Mouse (Mus musculus): ENCODE results near the gene Rnf215. TPM values are rescaled to one million over a fixed set of nuclear protein-coding genes. Genes with fewer than 3 reads are reported as not detected.

Rnf215 gene
- polyA plus RNA-seq, 1 experiment from 2014 or later, result 49.7 TPM

DNA sequence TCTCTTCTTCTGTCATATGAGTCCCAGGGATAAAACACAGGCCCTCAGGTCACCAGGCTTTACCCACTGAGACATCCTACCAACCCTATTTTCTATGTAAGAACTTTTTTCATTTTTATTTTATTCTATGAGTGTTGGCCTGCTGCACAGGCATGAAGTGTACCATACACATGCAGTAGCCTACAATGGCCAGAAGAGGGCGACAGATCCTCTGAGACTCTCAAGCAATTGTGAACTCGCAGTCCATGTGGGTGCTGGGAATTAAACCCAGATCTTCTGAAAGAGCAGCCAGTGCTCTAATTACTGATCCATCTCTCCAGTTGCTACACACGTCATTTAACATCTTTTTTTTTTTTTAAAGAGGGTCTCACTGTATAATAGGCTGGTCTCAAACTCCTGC is 1.6 kb upstream of the Rnf215 start:
- ATAC-seq (replicated peaks), result no peak
- Histone ChIP-seq H3K9ac (replicated peaks) (no peak overlapping the region), H3K4me1 (peaks cover 27% of the 10 kb centered on the region), H3K36me3 (peaks cover 4% of the 10 kb centered on the region; the same call in 1 of the 2 replicates), H3K27me3 (no peaks in the 10 kb centered on the region), H3K4me3 (no peak overlapping the region), H3K27ac (replicated peaks) (no peak overlapping the region), H3K4me2 (replicated peaks) (no peak overlapping the region), H3K9me3 (no peaks in the 10 kb centered on the region)
- 60% methylated on average over 3 of the region's 3 CpGs for WGBS

DNA sequence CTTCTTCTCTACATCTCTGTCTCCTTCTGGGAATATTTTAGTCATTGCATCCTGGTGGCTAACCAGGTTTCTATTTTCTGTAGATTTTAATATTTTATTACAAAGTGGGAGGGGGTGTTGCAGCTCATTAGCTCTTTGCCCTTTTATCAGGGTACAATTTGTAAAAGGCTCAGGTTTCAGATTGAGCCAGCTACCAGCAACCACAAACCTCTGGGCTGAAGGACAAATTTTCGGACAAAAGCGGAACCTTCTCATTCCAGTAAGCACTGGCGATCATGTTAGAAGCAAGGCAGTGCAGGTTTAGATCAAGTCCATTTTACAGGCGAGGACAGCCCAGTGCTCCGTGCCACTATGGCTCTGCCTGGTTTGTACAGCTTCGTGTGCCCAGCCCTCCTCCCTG is 602 bp upstream of the Rnf215 start:
- Histone ChIP-seq H3K27me3 (no peaks in the 10 kb centered on the region), H3K9me3 (no peaks in the 10 kb centered on the region), H3K4me2 (replicated peaks) (0 out of 2 replicates have a peak overlapping the region, but pooled peaks have one; percentile 18), H3K36me3 (peaks cover 7% of the 10 kb centered on the region; the same call in 1 of the 2 replicates), H3K4me1 (peaks cover 27% of the 10 kb centered on the region), H3K9ac (replicated peaks) (0 out of 2 replicates have a peak overlapping the region, but pooled peaks have one; percentile 99), H3K4me3 (peak overlapping the region; percentile 96; the same call in 1 of the 2 replicates), H3K27ac (replicated peaks) (no peak overlapping the region)
- ATAC-seq (replicated peaks), result no peak
- 59% methylated on average over 6 of the region's 6 CpGs for WGBS

DNA sequence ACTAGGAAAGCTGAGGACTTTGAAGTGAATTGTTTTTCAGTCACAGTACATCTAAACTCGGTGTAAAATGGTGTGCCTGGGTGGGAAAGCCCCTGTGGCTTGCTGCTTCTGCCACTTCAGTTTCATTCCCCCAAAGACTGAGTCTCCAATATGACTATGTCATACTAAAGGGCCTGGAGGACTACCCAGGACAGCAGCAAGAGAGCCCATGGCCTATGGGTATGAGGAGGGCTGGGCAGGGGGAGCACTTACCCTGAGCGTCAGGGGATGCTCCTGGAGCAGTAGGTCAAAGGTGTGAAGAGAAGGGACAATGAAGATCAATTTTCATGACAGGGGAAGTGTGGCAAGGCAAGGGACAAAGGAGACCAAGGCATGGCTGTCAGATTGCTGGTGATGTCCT is 4.0 kb downstream of the Rnf215 start:
- peaks cover 44% of the 10 kb centered on the region for H3K36me3 ChIP-seq
- H3K4me3 ChIP-seq, result no peak overlapping the region
- H3K4me2 ChIP-seq (replicated peaks), result no peak overlapping the region
- WGBS, result 86% methylated on average over 2 of the region's 2 CpGs
- H3K27me3 ChIP-seq, result no peaks in the 10 kb centered on the region
- no peak overlapping the region for H3K27ac ChIP-seq (replicated peaks)
- H3K9me3 ChIP-seq, result no peaks in the 10 kb centered on the region
- no peak overlapping the region for H3K9ac ChIP-seq (replicated peaks)
- ATAC-seq (replicated peaks), result no peak
- H3K4me1 ChIP-seq, result peaks cover 27% of the 10 kb centered on the region

DNA sequence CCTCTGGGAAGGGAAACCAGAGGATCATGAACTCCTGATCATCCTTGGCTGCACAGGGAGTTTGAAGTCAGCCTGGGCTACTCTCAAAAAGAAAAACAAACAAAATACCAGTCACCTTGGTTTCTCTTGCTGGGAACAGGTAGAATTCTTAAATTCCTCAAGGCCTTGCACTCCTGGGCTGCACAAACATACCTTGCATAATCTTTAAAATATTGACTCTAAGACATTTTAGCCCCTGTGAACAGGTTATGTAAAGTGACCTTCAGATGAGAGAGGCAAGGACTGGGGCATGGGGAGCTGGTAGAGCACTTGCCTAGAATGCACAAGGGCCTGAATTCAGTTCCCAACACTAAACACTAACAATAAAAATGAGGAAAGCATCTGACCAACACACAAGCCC is 6.5 kb downstream of the Rnf215 start:
- no peak for ATAC-seq (replicated peaks)
- H3K9ac ChIP-seq (replicated peaks), result no peak overlapping the region
- no peak overlapping the region for H3K4me3 ChIP-seq
- no peak overlapping the region for H3K27ac ChIP-seq (replicated peaks)
- peaks cover 44% of the 10 kb centered on the region for H3K36me3 ChIP-seq
- H3K27me3 ChIP-seq, result no peaks in the 10 kb centered on the region
- H3K9me3 ChIP-seq, result no peaks in the 10 kb centered on the region
- peaks cover 14% of the 10 kb centered on the region for H3K4me1 ChIP-seq
- H3K4me2 ChIP-seq (replicated peaks), result no peak overlapping the region

DNA sequence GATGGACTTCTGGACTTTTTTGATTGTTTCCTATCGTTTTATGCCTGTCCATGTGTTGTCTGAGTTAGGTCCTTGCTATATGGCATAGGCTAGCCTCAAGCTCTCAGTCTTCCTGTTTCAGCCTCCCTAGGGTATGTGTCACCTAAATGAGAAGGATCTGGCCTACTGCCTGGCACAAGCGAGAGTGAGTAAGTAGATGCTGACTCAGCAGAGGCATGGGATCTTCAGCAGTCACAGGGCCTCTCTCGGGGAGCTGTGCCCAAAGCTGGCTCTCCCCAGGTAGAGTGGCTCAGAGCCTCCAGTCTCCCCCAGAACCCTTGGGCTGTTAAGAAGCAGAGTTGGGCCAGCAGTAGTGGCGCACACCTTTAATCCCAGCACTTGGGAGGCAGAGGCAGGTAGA is 7.3 kb downstream of the Rnf215 start:
- no peak overlapping the region for H3K9ac ChIP-seq (replicated peaks)
- H3K36me3 ChIP-seq, result peaks cover 44% of the 10 kb centered on the region
- no peak overlapping the region for H3K4me2 ChIP-seq (replicated peaks)
- H3K4me1 ChIP-seq, result peaks cover 5% of the 10 kb centered on the region
- no peaks in the 10 kb centered on the region for H3K27me3 ChIP-seq
- no peak overlapping the region for H3K27ac ChIP-seq (replicated peaks)
- no peak overlapping the region for H3K4me3 ChIP-seq
- H3K9me3 ChIP-seq, result no peaks in the 10 kb centered on the region
- ATAC-seq (replicated peaks), result no peak
- WGBS, result 88% methylated on average over 4 of the region's 4 CpGs

DNA sequence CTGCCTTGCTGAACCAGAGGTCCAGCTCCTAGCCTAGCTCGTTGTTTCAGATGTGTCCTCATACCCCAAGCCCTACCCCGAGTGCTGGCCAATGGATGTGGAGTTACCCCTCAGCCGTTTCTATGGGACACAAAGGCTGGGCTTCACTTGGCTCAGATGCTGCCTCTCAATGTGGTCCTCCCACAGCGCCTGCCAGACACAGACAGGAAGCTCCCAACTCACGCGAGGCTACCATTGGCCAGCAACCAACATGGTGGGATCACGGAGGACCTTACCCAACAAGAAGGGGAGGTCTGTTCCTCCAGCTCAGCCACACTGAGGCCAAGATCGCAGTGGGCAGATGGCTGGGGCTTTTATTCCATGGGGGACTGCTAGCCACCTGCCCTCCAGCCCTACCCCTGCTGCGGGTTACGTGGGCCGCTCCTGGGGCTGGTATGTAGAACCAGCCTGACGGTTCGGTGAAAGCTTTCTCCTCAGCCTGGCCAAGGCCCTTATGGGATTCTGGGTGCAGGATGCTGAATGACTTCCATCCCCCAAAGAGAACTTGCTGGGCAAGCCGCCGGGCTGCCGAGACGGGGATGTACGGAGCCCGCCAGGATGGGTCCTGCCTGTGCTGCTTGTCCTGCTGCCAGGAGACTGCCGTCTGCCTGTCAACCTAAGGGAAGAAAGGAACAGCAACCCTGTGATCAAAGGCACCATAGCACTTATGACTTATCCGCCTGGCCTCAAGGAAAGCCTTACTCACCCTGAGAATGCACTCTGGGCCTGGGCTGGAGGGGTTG is 8.5 kb downstream of the Rnf215 start:
- H3K27ac ChIP-seq (replicated peaks), result no peak overlapping the region

DNA sequence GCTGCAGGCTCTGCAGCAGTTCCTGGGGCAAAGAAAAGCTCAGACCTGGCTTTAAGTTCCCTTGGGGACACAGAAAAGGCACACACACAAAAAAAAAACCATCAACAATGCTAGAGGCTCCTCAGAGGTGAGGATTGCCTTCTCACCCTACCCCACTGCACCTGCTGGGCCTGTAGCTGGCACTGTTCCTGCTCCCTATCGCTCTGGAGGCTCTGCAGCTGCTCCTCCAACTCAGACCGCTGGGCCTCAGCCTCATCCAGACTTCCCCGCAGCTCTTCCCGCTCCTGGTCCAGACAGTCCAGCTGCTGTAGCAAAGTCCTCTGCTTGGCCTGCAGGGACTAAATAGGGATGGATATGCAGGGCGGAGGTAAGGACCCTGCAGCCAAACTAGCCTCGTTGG is 11.4 kb downstream of the Rnf215 start:
- H3K9me3 ChIP-seq, result no peaks in the 10 kb centered on the region
- no peaks in the 10 kb centered on the region for H3K27me3 ChIP-seq
- ATAC-seq (replicated peaks), result no peak
- 76% methylated on average over 6 of the region's 6 CpGs for WGBS
- peaks cover 20% of the 10 kb centered on the region for H3K36me3 ChIP-seq
- no peak overlapping the region for H3K4me2 ChIP-seq (replicated peaks)
- H3K27ac ChIP-seq (replicated peaks), result no peak overlapping the region
- H3K4me1 ChIP-seq, result no peaks in the 10 kb centered on the region
- H3K9ac ChIP-seq (replicated peaks), result no peak overlapping the region
- H3K4me3 ChIP-seq, result no peak overlapping the region

More for the DNA sequence above, 8.5 kb downstream of the Rnf215 start:
- peak; percentile 35; the same call in 1 of the 2 replicates for ATAC-seq (replicated peaks)
- no peak overlapping the region for H3K9ac ChIP-seq (replicated peaks)
- peaks cover 40% of the 10 kb centered on the region for H3K36me3 ChIP-seq
- H3K9me3 ChIP-seq, result no peaks in the 10 kb centered on the region
- WGBS, result 84% methylated on average over 21 of the region's 21 CpGs
- H3K4me2 ChIP-seq (replicated peaks), result no peak overlapping the region
- H3K27me3 ChIP-seq, result no peaks in the 10 kb centered on the region
- no peaks in the 10 kb centered on the region for H3K4me1 ChIP-seq
- H3K4me3 ChIP-seq, result no peak overlapping the region

DNA sequence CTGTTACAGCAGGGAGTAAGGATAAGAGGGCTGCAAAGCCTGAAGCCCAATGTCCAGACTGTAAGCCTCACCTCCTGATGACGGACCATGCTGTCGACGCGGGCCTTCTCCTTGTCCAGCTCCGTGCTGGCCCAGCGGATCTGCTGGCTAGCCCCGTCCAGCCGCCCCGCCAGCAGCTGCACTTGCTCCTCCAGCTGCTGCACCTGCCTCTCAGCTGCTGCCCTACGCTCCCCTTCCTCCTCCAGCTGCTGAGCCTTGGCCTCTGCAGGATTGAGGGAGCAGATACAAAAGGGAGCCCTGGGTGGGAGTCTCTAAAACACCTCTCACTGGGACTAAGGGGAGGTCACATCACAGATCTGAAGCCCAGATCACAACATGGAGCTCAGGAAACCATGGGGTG is 12.1 kb downstream of the Rnf215 start:
- peaks cover 13% of the 10 kb centered on the region for H3K36me3 ChIP-seq
- H3K4me2 ChIP-seq (replicated peaks), result no peak overlapping the region
- no peak overlapping the region for H3K4me3 ChIP-seq
- WGBS, result 79% methylated on average over 10 of the region's 10 CpGs
- no peaks in the 10 kb centered on the region for H3K4me1 ChIP-seq
- no peak overlapping the region for H3K9ac ChIP-seq (replicated peaks)
- H3K9me3 ChIP-seq, result no peaks in the 10 kb centered on the region
- H3K27ac ChIP-seq (replicated peaks), result no peak overlapping the region
- ATAC-seq (replicated peaks), result no peak
- no peaks in the 10 kb centered on the region for H3K27me3 ChIP-seq

DNA sequence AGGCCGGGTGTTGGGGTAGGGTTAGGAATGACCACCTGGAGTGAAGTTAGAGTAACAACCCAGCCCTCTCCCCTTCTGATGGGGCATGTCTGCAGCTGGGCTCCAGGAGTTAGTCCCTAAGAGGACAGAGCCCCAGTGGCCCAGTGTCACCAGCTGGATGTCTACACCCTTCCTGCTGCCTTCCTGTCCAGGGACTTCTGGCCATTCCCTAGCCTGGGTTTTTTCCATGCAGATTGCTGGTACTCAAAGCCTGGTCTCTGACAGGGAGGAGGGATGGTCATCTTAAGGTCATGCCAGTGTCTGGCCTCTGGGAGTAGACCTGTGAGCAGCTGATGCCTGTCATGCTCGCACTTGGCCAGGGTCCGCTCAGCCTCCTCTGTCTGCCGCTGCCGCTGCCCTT is 13.1 kb downstream of the Rnf215 start:
- Histone ChIP-seq H3K4me1 (no peaks in the 10 kb centered on the region), H3K4me3 (no peak overlapping the region), H3K9ac (replicated peaks) (no peak overlapping the region), H3K36me3 (peaks cover 3% of the 10 kb centered on the region), H3K27ac (replicated peaks) (no peak overlapping the region), H3K9me3 (no peaks in the 10 kb centered on the region), H3K4me2 (replicated peaks) (no peak overlapping the region), H3K27me3 (no peaks in the 10 kb centered on the region)
- no peak for ATAC-seq (replicated peaks)
- WGBS, result 87% methylated on average over 5 of the region's 5 CpGs

DNA sequence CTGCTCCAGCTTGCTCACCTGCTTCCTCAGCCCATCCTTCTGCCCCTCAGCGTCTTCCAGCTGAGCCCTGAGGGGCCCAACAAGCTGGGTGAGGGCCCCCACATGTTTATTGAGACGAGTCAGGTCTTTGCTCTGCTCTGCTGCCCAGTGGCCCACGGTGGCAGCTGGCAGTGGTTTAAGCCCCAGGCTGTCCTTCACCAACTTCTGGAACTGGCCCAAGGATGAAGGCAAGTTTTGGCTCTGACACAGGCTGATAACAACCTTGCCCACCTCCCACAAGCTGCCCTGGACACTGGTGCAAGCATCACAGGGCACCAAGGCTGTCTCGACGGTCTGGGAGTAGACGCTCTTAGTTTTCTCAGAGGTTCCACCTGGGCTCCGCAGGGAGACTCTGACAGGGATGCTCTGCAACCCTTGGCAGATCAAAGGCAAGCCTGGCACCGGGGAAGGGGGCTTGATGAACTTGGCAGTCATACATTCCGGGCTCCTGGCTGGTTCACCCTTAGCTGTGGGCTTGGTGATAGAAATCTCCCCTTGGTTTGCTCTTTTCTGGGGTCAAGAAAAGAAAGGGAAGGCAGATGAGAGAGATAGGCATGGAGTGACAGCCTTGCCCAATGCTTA is 13.6 kb downstream of the Rnf215 start:
- Histone ChIP-seq H3K36me3 (no peaks in the 10 kb centered on the region), H3K9ac (replicated peaks) (no peak overlapping the region), H3K4me1 (no peaks in the 10 kb centered on the region), H3K4me2 (replicated peaks) (no peak overlapping the region), H3K27me3 (no peaks in the 10 kb centered on the region), H3K4me3 (no peak overlapping the region), H3K27ac (replicated peaks) (no peak overlapping the region), H3K9me3 (no peaks in the 10 kb centered on the region)
- no peak for ATAC-seq (replicated peaks)
- 81% methylated on average over 9 of the region's 9 CpGs for WGBS

DNA sequence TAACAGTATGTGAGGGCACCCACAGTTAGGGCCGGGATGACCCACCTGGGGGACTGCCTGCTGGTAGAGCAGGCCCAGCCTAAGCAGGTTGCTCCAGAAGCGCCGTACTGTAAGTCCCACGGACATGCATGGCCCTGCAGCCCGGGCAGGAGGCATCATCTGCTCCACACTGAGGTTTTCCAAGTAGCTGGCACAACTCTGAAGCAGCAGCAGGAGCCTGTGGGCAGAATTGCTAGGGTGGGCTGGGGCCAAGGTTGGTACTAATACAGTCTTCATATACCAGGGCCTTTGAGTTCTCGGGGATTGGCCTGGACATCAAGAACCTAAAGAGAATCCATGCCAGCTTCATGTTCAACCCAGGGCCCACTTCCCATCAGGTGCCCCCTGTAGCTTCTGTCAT is 14.9 kb downstream of the Rnf215 start:
- no peak overlapping the region for H3K9ac ChIP-seq (replicated peaks)
- no peaks in the 10 kb centered on the region for H3K4me1 ChIP-seq
- no peaks in the 10 kb centered on the region for H3K27me3 ChIP-seq
- H3K36me3 ChIP-seq, result no peaks in the 10 kb centered on the region
- 82% methylated on average over 6 of the region's 6 CpGs for WGBS
- H3K27ac ChIP-seq (replicated peaks), result no peak overlapping the region
- ATAC-seq (replicated peaks), result no peak
- H3K9me3 ChIP-seq, result no peaks in the 10 kb centered on the region
- no peak overlapping the region for H3K4me2 ChIP-seq (replicated peaks)
- H3K4me3 ChIP-seq, result no peak overlapping the region

DNA sequence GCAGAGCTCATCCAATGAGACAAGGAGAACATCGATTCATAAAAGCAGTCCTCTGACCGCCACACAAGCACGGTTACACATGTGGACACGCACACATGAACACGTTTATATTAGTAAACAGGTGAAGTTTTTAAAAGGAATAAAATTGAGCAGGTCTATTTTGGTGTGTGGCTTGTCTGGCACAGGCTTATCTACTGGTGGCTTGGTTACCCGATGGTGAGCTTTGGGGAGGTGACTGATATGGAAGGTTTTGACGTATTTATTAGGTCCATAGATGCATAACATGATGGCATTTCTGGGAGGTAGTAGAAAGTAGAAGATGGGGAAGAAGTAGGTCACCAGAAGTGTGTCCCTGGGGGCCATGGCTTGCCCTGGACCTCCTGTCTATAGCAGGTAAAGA is 18.7 kb downstream of the Rnf215 start:
- Histone ChIP-seq H3K4me3 (no peak overlapping the region), H3K27ac (replicated peaks) (no peak overlapping the region), H3K9me3 (no peaks in the 10 kb centered on the region), H3K36me3 (no peaks in the 10 kb centered on the region), H3K27me3 (no peaks in the 10 kb centered on the region), H3K4me2 (replicated peaks) (no peak overlapping the region), H3K4me1 (no peaks in the 10 kb centered on the region), H3K9ac (replicated peaks) (no peak overlapping the region)
- 97% methylated on average over 7 of the region's 7 CpGs for WGBS
- ATAC-seq (replicated peaks), result no peak

All from forebrain, embryonic 15.5 days (tissue).